Mouse (Mus musculus) hematopoietic stem cell, adult 5-6 weeks (primary cell): ENCODE measurements around the gene Gpx4. TPM values are rescaled to one million over a fixed set of nuclear protein-coding genes. Genes with fewer than 3 reads are reported as not detected.
A peak's percentile ranks its signal among the peaks of the same experiment; 100 is the strongest.

Source experiments
- ATAC-seq, 2 experiments: fragments of 125-278 bp in 1 of 2; replicated peaks in 1 of 2; 2 replicates each; pipeline ENCODE4 v1.8.0; 2016 to 2017; ENCODE audit warnings: inconsistent platforms in 2 of 2, mild to moderate bottlenecking in 2 of 2, moderate number of reproducible peaks in 2 of 2, low read depth in 1 of 2, moderate TSS enrichment in 1 of 2; ENCODE audit not compliant: low FRiP score in 2 of 2, poor library complexity in 2 of 2, severe bottlenecking in 2 of 2, insufficient read depth in 1 of 2, low TSS enrichment in 1 of 2
- total RNA-seq: library from RNA; stranded (forward); fragments of 172-1452, 232-1000 nt; gene quantifications from 2 replicates; pipeline ENCODE4 v1.2.3, GENCODE M21; 2017

Gene Gpx4
- total RNA-seq: 306 and 388 TPM in 2 replicates

GRCm38 (mm10) chr10:80047041-80047565 lies at the start of gene Gpx4:
Gene Gpx4 (plus strand): TSS chr10:80047166.
- ATAC-seq: no peak

GRCm38 (mm10) chr10:79997819-79998218 lies 49.1 kb upstream of the Gpx4 start:
- ATAC-seq: no peak

GRCm38 (mm10) chr10:80001945-80002344 lies 45.0 kb upstream of the Gpx4 start:
- no peak for ATAC-seq

- no peak for ATAC-seq
These were observed 44.1 kb upstream of the Gpx4 start for GRCm38 (mm10) chr10:80002829-80003228.

- ATAC-seq: no peak; a peak in 1 of 4 replicates
These were observed 43.4 kb upstream of the Gpx4 start for GRCm38 (mm10) chr10:80003374-80004232.

- ATAC-seq: no peak
These were observed 42.7 kb upstream of the Gpx4 start for GRCm38 (mm10) chr10:80004233-80004705.

GRCm38 (mm10) chr10:80011740-80012139 lies 35.2 kb upstream of the Gpx4 start:
- no peak for ATAC-seq

- no peak for ATAC-seq
These were observed 33.4 kb upstream of the Gpx4 start for GRCm38 (mm10) chr10:80013609-80014008.

- no peak for ATAC-seq
These were observed 32.3 kb upstream of the Gpx4 start for GRCm38 (mm10) chr10:80014484-80015290.

GRCm38 (mm10) chr10:80015583-80015982 lies 31.4 kb upstream of the Gpx4 start:
- no peak for ATAC-seq

GRCm38 (mm10) chr10:80016511-80016910 lies 30.5 kb upstream of the Gpx4 start, which contains the start of gene Arhgap45:
Gene Arhgap45 (plus strand): TSS chr10:80016653.
- ATAC-seq: peak; percentile 83 to 85

GRCm38 (mm10) chr10:80016931-80017330 lies 30.0 kb upstream of the Gpx4 start:
- ATAC-seq: peak in 1 of 2 experiments; percentile 14; a peak in 1 of 4 replicates

GRCm38 (mm10) chr10:80017361-80017760 lies 29.6 kb upstream of the Gpx4 start:
- peak; percentile 20 to 40; a peak in 2 of 4 replicates for ATAC-seq

- ATAC-seq: no peak
These were observed 29.2 kb upstream of the Gpx4 start for GRCm38 (mm10) chr10:80017771-80018170.

GRCm38 (mm10) chr10:80018739-80019297 lies 28.1 kb upstream of the Gpx4 start:
- no peak for ATAC-seq

GRCm38 (mm10) chr10:80019471-80020131 lies 27.4 kb upstream of the Gpx4 start:
- no peak for ATAC-seq

- no peak for ATAC-seq
These were observed 26.8 kb upstream of the Gpx4 start for GRCm38 (mm10) chr10:80020191-80020590.
